Mouse (Mus musculus): ENCODE results near the gene Atp8b4. TPM values are rescaled to one million over a fixed set of nuclear protein-coding genes. Genes with fewer than 3 reads are reported as not detected.

The Atp8b4 gene
- polyA plus RNA-seq, 1 experiment from 2014 or later = 0.41 TPM

DNA sequence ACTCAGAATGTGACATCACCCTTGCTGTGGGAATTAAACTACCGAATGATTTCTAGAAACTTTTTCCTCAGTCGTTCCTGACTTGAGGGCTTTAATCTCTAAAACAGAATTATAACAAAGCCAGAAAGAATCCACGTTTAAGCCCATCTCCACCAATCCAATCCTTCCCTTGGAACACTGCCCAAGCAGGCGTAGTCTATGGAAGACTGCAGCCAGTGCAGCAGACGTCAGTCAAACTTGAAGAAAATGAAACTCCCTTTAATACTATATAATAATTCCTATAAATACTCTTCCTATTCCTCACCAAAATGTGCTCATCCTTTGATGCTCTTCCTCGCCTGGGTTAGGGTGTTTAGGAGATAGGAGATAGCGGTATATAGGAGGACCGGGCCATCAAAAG is 7.2 kb downstream of the Atp8b4 start:
- H3K4me3 ChIP-seq = no peak overlapping the region
- no peak overlapping the region for H3K9ac ChIP-seq
- H3K36me3 ChIP-seq = no peaks in the 10 kb centered on the region
- 77% methylated on average over 8 of the region's 8 CpGs for WGBS
- no peak for ATAC-seq (ENCODE audit: low FRiP score, low read depth)
- no peak overlapping the region for H3K4me2 ChIP-seq (replicated peaks)
- no peaks in the 10 kb centered on the region for H3K27me3 ChIP-seq
- H3K9me3 ChIP-seq = no peaks in the 10 kb centered on the region
- H3K27ac ChIP-seq = no peak overlapping the region
- H3K4me1 ChIP-seq = 0 out of 2 replicates have a peak, but pooled peaks cover 5% of the 10 kb centered on the region

DNA sequence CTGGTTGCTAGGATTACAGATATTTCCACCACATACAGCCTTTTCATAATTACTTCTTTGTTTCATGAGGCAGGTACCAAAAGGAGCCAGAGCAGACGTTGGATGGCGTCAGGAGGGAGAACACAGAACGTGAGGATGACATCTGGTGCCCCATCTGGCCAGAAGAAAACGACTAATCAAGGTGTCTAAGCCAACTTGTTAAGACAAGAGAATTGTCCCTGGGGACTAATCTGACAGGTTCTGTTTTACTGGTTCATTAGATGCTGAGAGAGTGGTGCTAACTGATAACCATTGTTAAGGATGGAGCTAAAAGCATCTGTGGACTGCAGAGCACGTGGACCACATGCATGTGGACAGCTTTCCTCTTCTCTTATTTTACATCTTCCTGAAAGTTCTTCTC is 7.8 kb downstream of the Atp8b4 start:
- Histone ChIP-seq H3K4me1 (0 out of 2 replicates have a peak, but pooled peaks cover 5% of the 10 kb centered on the region), H3K9me3 (no peaks in the 10 kb centered on the region), H3K27me3 (no peaks in the 10 kb centered on the region), H3K27ac (no peak overlapping the region), H3K9ac (no peak overlapping the region), H3K36me3 (no peaks in the 10 kb centered on the region), H3K4me2 (replicated peaks) (no peak overlapping the region), H3K4me3 (no peak overlapping the region)
- no peak for ATAC-seq (ENCODE audit: low FRiP score, low read depth)
- WGBS = 51% methylated on average over 5 of the region's 5 CpGs

DNA sequence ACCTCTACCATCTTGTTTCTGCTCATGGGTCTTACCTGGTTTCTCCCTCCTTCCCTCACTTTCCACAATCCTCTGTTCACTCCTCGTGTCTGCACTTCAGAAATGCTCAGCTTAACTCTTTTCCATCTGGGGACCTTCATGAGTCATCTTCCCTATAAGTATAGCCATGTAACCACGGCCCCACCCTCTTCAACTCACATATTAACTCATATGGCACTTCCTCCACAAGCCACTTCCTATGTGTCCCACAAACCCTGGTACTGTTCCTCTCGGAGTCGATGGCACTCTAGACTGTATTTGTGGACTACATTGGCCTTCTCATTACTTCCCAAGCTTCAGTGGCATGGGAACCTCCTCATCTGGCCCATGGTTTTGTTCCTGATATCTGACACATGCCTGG is 9.0 kb downstream of the Atp8b4 start:
- Histone ChIP-seq H3K9me3 (no peaks in the 10 kb centered on the region), H3K4me1 (0 out of 2 replicates have a peak, but pooled peaks cover 5% of the 10 kb centered on the region), H3K27ac (no peak overlapping the region), H3K9ac (no peak overlapping the region), H3K27me3 (no peaks in the 10 kb centered on the region), H3K36me3 (no peaks in the 10 kb centered on the region), H3K4me3 (no peak overlapping the region), H3K4me2 (replicated peaks) (no peak overlapping the region)
- no peak for ATAC-seq (ENCODE audit: low FRiP score, low read depth)
- WGBS = 80% methylated on average over 4 of the region's 4 CpGs

DNA sequence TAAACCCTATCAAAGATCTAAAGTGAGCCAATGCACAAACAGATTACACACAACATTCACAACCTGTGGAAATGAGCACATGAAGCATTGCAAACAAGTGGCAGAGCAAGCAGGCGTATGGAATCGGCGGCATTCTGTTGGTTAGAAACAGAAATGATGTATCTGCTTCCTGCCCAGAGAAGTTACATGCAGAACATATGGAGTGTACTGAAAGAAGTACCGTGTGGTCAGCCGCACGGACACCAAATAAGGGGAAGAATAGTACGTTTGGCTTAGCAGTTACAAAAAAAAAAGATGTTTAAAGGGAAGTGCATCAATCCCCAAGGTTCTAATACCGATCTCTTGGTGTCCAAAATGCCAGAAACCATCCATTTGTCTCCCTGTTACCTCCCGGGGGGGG is 9.9 kb downstream of the Atp8b4 start:
- Histone ChIP-seq H3K4me3 (no peak overlapping the region), H3K36me3 (no peaks in the 10 kb centered on the region), H3K27me3 (no peaks in the 10 kb centered on the region), H3K9me3 (no peaks in the 10 kb centered on the region), H3K27ac (no peak overlapping the region), H3K4me2 (replicated peaks) (no peak overlapping the region), H3K9ac (no peak overlapping the region), H3K4me1 (0 out of 2 replicates have a peak, but pooled peaks cover 5% of the 10 kb centered on the region)
- 87% methylated on average over 9 of the region's 9 CpGs for WGBS
- ATAC-seq (ENCODE audit: low FRiP score, low read depth) = no peak

DNA sequence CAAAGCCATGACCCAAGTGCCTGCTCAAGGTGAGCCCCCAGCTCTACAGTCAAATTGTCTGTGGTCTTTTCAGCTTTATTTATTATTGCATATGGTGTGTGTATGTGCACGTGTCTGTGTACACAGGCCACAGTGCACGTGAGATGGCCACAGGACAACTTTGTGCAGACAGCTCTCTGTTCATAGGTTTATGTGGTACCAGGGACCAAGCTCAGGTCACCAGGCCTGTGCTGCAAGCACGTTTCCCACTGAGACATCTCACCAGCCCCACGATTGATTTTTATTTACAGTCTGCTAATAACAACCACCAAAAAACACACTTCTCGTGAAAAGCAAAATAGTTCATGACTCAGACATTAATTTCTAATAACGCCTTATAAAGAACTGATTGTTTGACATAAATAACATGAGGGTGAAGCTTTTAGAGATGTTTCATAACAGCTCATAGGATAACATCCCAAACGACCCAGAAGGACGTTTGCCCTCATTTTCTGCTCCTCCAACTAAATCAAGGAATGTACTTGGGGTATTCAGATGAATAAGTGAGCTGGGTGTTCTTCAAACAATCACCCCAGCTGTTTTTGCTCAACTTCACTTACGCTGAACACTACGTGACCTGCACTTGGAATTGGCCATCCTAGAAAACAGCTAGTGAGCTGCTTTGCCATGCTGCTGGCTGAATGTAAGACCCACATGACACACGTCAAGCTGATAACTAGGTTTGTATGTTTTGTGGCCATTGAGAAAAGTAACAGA is 15.0 kb downstream of the Atp8b4 start:
- Histone ChIP-seq H3K4me3 (no peak overlapping the region), H3K4me2 (replicated peaks) (no peak overlapping the region), H3K4me1 (no peaks in the 10 kb centered on the region), H3K9ac (no peak overlapping the region), H3K36me3 (no peaks in the 10 kb centered on the region), H3K9me3 (no peaks in the 10 kb centered on the region), H3K27me3 (no peaks in the 10 kb centered on the region), H3K27ac (no peak overlapping the region)
- 70% methylated on average over 11 of the region's 11 CpGs for WGBS
- no peak for ATAC-seq (ENCODE audit: low FRiP score, low read depth)

DNA sequence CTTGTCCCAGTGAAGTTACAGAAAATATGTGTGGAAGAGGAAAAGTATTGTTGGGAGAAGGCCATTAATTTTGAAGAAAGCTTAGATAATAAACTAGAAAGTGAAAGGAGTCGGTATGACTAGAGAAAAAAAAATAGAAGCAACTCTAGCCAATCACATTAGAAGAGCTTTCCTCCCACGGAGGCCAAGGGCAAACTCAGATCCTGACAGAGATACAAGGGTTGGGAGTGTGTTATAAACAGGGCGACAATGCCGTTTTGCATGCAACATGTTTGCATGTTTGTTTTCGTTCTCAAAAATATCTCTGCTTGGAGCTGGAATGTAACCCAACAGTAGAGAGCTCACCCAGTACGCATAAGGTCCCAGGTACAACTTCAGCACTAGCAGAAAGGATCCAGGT is 17.1 kb downstream of the Atp8b4 start:
- Histone ChIP-seq H3K27ac (no peak overlapping the region), H3K9me3 (no peaks in the 10 kb centered on the region), H3K4me2 (replicated peaks) (no peak overlapping the region), H3K9ac (no peak overlapping the region), H3K36me3 (no peaks in the 10 kb centered on the region), H3K4me1 (no peaks in the 10 kb centered on the region), H3K27me3 (no peaks in the 10 kb centered on the region), H3K4me3 (no peak overlapping the region)
- ATAC-seq (ENCODE audit: low FRiP score, low read depth) = no peak
- WGBS = 78% methylated on average over 6 of the region's 6 CpGs

DNA sequence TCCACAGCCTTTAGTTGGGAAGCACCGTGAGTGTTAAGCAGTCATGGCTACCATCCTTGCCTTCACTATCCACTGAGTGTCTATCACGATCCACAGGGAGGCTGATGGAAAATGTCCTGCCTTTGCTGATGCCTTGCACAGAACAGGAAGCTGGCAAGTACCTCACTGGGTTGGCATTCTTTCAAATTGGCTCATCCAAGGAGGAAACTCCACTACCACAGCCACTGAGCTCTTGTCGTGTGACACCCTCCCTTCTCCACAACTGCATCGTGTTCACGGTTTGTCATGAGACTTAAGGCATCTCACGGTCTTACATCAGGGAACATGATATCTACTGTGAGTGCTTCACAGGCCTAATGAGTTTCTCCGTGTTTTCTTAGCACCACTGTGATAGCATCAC is 22.9 kb downstream of the Atp8b4 start:
- no peak overlapping the region for H3K9ac ChIP-seq
- H3K36me3 ChIP-seq = no peaks in the 10 kb centered on the region
- ATAC-seq (ENCODE audit: low FRiP score, low read depth) = no peak
- H3K9me3 ChIP-seq = no peaks in the 10 kb centered on the region
- no peaks in the 10 kb centered on the region for H3K27me3 ChIP-seq
- 92% methylated on average over 7 of the region's 7 CpGs for WGBS
- no peak overlapping the region for H3K27ac ChIP-seq
- no peak overlapping the region for H3K4me2 ChIP-seq (replicated peaks)
- H3K4me1 ChIP-seq = no peaks in the 10 kb centered on the region
- no peak overlapping the region for H3K4me3 ChIP-seq

DNA sequence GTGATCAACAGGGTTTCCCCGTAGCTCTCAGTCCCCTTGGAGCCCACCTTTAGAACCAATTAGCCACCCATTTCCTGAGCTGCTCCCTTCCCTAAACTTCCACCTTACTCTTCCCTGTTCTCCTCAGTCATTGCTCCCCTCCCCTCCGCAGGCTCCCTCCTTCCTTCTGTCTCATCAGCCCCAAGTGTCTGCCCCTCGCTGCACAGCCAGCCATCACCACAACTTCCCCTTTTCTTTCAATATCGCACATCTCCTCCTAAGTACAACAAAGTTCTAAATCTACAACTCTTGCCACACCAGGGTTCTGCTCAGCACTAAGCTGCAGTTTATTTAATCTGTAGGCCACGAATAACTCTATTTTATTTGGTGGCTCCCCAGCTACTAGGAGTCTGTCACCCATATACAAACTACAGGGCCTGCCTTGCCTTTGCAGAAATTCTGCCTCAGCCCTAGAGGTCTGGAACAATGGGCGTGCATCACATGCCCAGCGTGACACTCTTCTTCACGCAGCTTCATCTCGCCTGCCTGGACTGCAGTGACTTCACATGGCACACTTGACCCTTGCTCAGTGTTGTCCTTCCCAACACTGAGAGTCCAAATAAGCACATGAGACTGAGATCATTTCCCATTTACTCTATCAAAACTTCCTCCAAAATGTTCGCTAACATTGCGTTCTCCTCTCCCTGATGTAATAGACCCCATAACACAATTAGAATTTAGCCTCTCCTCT is 24.6 kb downstream of the Atp8b4 start:
- no peak overlapping the region for H3K27ac ChIP-seq
- WGBS = 86% methylated on average over 11 of the region's 11 CpGs
- no peaks in the 10 kb centered on the region for H3K4me1 ChIP-seq
- no peak overlapping the region for H3K4me2 ChIP-seq (replicated peaks)
- ATAC-seq (ENCODE audit: low FRiP score, low read depth) = no peak
- H3K36me3 ChIP-seq = no peaks in the 10 kb centered on the region
- H3K9ac ChIP-seq = no peak overlapping the region
- H3K9me3 ChIP-seq = no peaks in the 10 kb centered on the region
- no peak overlapping the region for H3K4me3 ChIP-seq
- no peaks in the 10 kb centered on the region for H3K27me3 ChIP-seq

DNA sequence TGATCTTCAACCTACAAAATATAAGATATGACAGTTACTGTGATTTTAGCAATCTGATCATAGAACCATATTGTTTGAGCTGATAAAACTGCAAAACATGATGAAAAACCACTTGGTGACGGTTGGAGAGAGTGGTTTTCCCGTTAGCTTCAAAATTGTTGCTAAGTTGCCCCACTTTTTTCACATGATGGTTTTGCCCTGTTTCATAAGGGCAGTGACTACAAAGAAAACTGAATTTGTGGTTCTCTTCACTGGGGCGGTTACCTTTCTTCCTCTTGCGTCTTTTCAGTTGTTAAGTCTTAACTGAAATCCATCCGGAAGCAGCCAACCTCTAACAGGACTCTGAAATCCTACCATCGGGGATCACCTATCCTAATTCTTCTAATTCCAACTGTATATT is 26.5 kb downstream of the Atp8b4 start:
- Histone ChIP-seq H3K27ac (no peak overlapping the region), H3K9ac (no peak overlapping the region), H3K27me3 (no peaks in the 10 kb centered on the region), H3K4me2 (replicated peaks) (no peak overlapping the region), H3K4me3 (no peak overlapping the region), H3K4me1 (no peaks in the 10 kb centered on the region), H3K9me3 (no peaks in the 10 kb centered on the region), H3K36me3 (no peaks in the 10 kb centered on the region)
- ATAC-seq (ENCODE audit: low FRiP score, low read depth) = no peak
- WGBS = 90% methylated on average over 6 of the region's 6 CpGs

DNA sequence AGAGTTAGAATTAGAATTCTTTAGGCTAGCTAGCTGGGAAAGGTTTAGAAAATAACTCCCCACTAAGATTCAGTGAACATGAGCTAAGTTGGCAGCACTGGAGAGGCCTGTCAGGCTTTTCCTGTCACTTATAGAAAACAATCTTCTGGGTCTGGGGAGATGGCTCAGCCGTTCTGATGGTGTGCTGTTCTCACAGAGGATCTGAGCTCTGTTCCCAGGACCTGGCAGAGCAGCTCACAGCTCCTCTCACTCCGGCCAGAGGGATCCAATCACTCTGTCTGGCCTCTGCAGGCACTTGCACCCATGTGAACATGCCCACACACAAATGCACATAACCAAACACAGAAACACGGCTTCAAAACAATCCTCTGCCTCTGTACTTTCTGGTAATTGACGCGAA is 27.6 kb downstream of the Atp8b4 start:
- H3K9ac ChIP-seq = no peak overlapping the region
- no peak overlapping the region for H3K4me2 ChIP-seq (replicated peaks)
- H3K27me3 ChIP-seq = no peaks in the 10 kb centered on the region
- ATAC-seq (ENCODE audit: low FRiP score, low read depth) = no peak
- no peaks in the 10 kb centered on the region for H3K9me3 ChIP-seq
- no peaks in the 10 kb centered on the region for H3K4me1 ChIP-seq
- no peak overlapping the region for H3K27ac ChIP-seq
- WGBS = 76% methylated on average over 5 of the region's 5 CpGs
- no peak overlapping the region for H3K4me3 ChIP-seq
- H3K36me3 ChIP-seq = no peaks in the 10 kb centered on the region

DNA sequence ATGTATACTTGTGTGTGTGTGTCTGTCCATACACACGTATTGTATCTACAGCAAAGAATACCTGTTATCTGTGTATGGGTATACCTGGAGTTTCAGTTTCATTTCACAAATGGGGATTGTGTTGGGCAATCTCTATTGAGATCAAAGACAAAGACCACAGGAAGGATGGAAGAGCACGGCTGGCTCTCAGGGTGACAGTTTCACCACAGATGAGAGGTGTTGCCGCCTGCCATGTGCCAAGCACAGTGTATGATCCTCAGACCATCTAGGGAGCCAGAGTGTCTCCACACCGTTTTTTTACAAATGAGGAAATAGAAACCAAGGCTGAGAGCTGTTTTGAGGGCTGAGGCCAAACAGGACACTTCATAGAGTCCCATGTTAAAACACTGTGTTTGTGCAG is 32.7 kb downstream of the Atp8b4 start:
- Histone ChIP-seq H3K36me3 (no peaks in the 10 kb centered on the region), H3K27me3 (no peaks in the 10 kb centered on the region)
- 82% methylated on average over 4 of the region's 4 CpGs for WGBS

DNA sequence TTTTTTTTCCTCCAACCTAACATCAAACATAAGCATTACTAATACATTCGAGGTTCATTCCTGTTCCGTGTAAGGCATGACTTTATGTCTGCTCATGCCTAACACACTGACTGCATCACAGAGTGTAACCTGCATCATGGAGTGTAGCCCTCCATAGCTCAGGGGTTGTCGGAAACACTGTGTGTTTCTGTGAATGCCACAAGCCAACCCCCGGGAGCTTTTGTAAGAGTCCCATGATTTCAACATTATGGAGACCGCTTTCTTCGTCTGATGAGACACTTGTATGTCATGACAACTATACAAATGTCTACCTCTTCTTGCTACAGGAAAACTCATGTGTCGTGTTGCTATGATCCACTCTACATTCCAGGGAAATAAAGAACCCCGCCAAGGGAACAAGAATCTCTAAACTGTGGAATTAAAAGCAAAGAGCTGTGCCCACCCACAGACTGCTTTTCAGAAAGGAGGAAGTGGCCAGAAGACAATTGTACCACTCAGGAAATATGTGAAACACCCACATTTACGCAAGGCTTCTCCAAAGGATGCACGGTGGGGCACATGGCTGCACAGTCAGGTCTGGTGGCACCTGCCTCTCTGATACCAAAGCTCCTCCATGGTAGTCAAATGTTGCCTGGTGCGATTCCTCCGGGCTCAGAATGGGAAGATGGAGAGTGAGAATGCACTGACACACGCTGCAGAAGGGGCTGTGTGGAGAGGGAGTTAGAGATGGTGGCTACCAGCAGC is 33.9 kb downstream of the Atp8b4 start:
- Histone ChIP-seq H3K4me2 (replicated peaks) (no peak overlapping the region), H3K4me1 (no peaks in the 10 kb centered on the region; the same call in 1 of the 2 replicates), H3K9ac (no peak overlapping the region), H3K36me3 (no peaks in the 10 kb centered on the region), H3K9me3 (no peaks in the 10 kb centered on the region), H3K27ac (no peak overlapping the region), H3K4me3 (no peak overlapping the region), H3K27me3 (no peaks in the 10 kb centered on the region)
- no peak for ATAC-seq (ENCODE audit: low FRiP score, low read depth)
- 82% methylated on average over 13 of the region's 13 CpGs for WGBS

More for the DNA sequence above, 32.7 kb downstream of the Atp8b4 start:
- no peaks in the 10 kb centered on the region; the same call in 1 of the 2 replicates for H3K4me1 ChIP-seq
- no peak overlapping the region for H3K4me3 ChIP-seq
- H3K9ac ChIP-seq = no peak overlapping the region
- no peaks in the 10 kb centered on the region for H3K9me3 ChIP-seq
- H3K4me2 ChIP-seq (replicated peaks) = no peak overlapping the region
- no peak overlapping the region for H3K27ac ChIP-seq
- ATAC-seq (ENCODE audit: low FRiP score, low read depth) = no peak

Measured in limb, embryonic 13.5 days (tissue).